Mouse (Mus musculus) ovary, postnatal 14 days (tissue): ENCODE data around the gene Poc1b.

Source experiments
- DNase-seq: peaks from one replicate; pipeline ENCODE4 v3.0.0; 2022; ENCODE audit warnings: low spot score

Gene Poc1b

DNA sequence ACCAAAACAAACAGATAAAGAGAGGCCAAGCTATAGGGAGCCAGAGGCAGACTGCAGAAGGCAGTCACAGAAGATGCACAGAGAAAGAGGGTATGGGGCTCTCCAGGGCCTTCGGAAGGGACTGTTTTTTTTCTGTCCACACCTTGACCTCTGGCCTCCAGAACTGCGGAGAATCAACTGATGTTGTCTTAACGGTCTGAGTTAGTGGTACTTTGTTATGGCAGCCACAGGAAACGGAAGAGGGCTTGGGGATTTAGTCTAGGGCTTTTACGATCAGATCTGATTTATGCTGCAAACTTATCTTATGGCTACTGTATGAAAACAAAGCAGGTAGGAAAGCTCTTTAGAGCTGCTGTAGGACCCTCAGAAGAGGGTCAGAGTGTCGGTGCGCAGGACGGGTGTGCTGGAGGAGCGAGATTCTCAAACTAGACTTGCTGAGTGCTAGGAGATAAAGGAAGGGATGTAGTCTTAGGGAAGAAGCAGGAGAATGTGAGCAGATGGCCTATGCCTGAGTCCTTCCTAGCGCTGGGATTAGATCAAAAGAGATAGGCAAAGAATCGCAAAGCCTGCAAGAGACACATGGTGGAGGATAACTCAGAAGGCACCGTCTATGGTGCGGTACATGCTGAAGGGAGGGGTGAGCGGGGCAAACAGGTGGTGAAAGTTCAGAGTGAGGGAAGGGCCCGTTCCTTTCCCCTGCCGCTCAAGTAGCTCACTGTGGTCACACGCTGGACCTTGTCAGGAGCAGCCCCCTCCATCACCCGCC is 8.8 kb downstream of the Poc1b start:
- no peak for DNase-seq

- no peak for DNase-seq
Measured at GRCm38 (mm10) chr10:99116237-99116632, 9.4 kb downstream of the Poc1b start.

GRCm38 (mm10) chr10:99116650-99117615 is 10.1 kb downstream of the Poc1b start:
- no peak for DNase-seq

- DNase-seq = no peak
Measured at GRCm38 (mm10) chr10:99117876-99118275, 11.0 kb downstream of the Poc1b start.

DNA sequence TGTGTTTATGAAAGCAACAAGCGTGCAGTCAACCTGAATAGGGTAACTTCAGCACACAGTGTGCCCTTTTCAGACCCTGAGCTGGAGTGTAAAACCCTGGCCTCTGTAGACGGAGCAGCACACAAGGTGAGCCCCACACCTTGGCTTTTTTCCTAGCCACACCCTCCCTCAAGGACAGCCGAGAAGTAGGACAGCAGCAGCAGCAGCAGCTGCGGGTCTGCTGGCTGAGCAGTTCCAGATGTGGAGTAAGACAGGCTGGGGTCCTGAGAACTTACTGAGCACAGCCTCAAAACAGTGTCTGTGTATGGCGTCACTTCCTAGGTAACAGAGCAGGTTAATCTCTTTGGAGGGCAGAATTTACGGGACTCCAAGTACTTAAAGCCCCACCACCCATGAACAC is 11.9 kb downstream of the Poc1b start:
- no peak for DNase-seq

DNA sequence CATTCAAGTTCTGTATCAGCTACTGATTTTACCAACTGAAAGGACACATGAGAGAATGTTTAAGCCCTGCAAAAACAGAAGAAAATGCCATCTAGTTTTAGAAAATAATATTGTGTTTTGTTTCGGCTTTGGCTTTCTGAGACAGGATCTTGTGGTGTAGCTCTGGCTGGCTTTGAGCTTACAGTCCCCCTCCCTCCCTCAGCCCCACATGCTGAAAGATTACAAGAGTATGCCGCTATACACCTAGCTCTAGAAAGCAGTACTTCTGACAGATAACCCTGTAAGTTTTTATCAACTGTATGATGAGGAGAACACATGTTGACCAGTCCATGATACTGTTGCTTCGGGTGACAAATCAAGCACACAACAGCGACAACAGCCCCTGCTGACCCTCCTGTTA is 12.6 kb downstream of the Poc1b start:
- no peak for DNase-seq

DNA sequence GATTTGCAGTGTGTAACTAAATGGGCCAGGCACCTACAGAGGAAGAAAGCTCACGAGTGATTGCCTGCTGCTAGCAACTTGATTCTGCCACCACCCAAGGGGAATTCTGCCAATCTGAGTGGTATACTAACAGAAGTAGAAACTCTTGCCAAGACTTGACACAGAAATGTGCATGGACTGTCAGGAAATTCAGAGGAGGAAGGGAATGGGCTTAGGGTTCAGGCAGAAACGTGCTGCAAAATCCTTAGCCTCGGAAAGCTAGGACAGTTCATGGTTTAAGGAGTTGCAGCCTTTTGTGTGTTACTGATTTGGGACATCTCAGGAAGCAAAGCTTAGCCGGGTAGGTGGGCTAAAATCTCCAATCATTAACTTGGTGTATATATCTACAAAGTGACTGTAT is 19.4 kb downstream of the Poc1b start, which contains the start of gene Phxr2:
TSS of gene Phxr2 (minus strand) at position 101 of the 400 bp plus-strand sequence.
- no peak for DNase-seq

DNA sequence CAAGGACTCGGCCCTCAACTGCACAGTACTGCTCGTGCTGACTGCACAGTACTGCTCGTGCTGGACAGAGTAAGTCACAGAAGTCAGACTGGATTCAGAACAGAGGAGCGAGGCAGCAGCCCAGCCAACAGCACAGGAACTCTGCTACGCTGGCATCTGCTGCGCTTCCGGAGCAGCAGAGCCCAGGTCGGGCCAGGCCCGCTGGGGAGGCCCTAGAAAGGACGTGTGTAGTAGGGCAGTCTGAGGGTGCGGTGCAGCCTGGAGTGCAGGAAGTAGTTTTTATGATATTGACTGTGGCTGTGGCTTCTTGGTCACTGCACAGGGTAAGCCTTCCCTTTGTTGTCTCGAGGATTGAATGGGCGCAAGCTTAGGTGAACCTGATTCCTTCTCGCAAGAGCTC is 20.1 kb downstream of the Poc1b start:
- DNase-seq = no peak

GRCm38 (mm10) chr10:99127691-99128261 is 20.9 kb downstream of the Poc1b start:
- no peak for DNase-seq

DNA sequence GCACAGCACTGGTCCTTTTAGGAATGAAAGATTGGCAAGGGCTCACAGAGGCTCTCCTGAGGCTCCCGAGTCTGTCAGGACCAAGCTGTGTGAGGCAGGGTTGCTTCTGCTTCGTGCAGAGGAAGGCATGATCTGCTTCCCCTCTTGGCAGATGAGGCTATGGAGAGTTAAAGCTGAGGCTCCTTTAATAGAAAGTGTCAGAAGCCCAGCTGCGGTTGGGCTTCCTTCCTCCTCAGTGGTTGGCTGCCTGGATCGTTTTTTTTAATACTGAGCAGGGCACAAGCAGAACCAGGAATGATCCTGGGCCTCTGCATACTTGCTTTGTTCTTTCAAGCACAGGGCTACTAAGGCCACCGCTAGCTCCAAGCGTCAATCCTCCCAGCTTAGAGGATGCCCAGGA is 23.8 kb downstream of the Poc1b start:
- DNase-seq = no peak

GRCm38 (mm10) chr10:99131298-99131697 is 24.5 kb downstream of the Poc1b start:
- DNase-seq = no peak

DNA sequence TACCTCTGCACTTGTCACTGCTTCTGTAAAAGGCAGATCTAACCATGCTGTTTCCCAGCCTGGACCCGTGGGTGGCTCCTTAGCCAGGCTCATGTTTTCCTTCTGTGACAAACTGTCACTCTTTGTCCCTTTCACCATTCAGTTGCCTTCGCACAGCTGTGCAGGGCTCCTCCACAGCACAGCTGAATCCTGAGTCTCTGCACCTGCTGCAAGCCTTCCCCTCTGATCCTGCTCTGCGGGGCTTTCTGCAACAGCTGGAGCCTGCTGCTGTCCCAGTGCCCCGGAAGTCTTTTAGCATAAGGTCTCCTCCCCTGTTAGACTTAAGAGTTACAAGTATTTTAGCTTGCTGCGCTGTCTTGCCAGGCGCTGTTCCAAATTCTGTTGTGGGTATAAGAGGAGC is 25.4 kb downstream of the Poc1b start:
- no peak for DNase-seq

GRCm38 (mm10) chr10:99132595-99133272 is 25.9 kb downstream of the Poc1b start:
- DNase-seq = no peak

- DNase-seq = no peak
Measured at GRCm38 (mm10) chr10:99133321-99133875, 26.6 kb downstream of the Poc1b start.

DNA sequence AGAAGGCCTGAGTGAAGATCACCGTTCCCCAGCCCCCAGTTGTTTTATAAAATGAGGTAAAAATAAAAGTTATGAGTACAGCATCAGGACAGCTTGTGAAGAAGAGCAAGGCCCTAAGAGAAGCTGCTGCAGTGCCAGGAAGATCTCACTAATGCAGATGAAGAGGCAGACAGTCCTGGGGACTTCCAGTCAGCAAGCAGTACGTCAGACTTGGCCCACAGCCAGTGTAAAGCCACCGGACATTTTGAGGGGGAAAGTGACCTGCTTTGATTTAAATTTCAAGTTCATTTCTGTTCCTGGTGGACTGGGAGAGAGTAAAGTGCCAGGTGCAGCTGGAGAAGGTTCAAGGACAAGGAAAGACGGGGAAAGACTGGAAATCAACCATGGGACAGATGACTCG is 29.5 kb downstream of the Poc1b start:
- no peak for DNase-seq

- DNase-seq = no peak
Measured at GRCm38 (mm10) chr10:99145611-99146010, 38.8 kb downstream of the Poc1b start.

GRCm38 (mm10) chr10:99146596-99146995 is 39.8 kb downstream of the Poc1b start:
- no peak for DNase-seq

DNA sequence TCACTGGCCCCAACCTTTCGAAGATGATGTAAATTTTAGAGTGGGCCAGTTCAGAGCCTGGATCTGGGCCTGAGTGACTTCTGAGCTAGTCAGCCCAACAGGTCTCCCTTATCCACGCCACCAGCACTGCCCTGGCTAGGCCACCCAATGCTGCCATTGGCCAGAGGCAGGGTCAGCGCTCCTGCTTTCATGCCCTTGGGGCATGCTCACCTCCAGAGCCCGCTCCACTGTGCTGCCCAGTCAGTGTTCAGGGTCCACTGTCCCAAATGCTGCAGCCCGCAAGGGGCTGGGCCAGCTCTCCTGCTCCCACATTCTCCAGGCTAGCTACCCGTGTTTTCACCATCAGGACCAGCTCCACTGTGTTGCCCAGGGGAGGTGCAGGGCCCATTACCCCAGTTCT is 43.2 kb downstream of the Poc1b start:
- DNase-seq = no peak

- no peak for DNase-seq
Measured at GRCm38 (mm10) chr10:99151580-99151979, 44.7 kb downstream of the Poc1b start.

- DNase-seq = no peak
Measured at GRCm38 (mm10) chr10:99152063-99152462, 45.2 kb downstream of the Poc1b start.

GRCm38 (mm10) chr10:99154635-99155034 is 47.8 kb downstream of the Poc1b start:
- no peak for DNase-seq

DNA sequence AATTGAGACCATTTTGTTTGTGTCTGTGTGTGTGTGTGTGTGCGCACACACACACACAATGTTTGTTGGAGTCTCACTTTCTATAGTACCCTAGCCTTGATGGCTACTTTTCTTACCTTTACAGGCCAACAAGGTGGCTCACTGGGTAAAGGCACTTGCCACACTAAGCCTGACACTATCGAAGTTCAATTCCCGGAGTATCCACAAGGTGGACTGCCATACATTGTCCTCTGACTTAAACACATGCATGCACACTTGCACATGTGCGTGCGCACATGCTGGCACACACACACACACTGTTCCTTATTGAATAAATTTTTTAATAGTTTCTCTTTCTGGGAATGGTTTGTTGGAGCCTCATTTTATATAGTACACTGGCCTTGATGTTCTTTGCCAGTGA is 50.0 kb downstream of the Poc1b start:
- no peak for DNase-seq
